Comparison of ENCODE assay signal across 8 mouse cellular contexts in the genomic region with DNA sequence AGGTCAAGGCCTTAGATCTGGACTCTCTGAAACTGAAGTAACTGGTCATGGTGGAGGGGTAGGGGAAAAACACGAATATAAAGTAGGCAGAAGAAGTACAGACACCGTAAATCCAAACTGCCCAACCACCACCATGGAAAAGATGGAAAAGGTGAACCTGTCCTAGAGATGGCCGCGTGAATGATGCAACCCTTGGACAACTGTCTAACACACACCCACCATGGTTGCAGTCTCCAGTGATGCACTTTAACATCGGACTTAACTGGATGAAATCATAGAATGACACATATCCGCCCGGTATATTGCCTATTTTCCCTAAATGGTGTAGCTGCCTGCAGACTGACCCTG. TPM values are rescaled to one million over a fixed set of nuclear protein-coding genes. Genes with fewer than 3 reads are reported as not detected.
DNase-seq lines count a peak whose midpoint lies in the region; ATAC-seq and TF ChIP-seq lines count a peak whose summit lies in the region.

No protein-coding gene starts in this region.

- DNase-seq in heart, postnatal 0 days (ENCODE audit: low spot score) = no peak
- DNase-seq in heart, adult 9 months (ENCODE audit: low spot score in 2 of 2) = no peak
- no peak for DNase-seq in hindbrain, postnatal 0 days (ENCODE audit: low spot score)
- no peak for DNase-seq in adrenal gland, postnatal 4 days (ENCODE audit: low spot score in 2 of 2)
- DNase-seq in gastrocnemius, postnatal 36 days = no peak

- no peak for TF ChIP-seq EP300 in heart, postnatal 0 days (IDR thresholded peaks at IDR 0.05; ENCODE audit: low read depth)

- peak; percentile 1; the same call in 1 of the 2 replicates for ATAC-seq in heart, postnatal 0 days (ENCODE audit: insufficient read depth, low read depth)
- peak; percentile 22; the same call in 1 of the 2 replicates for ATAC-seq in hindbrain, postnatal 0 days
- ATAC-seq in midbrain, embryonic 15.5 days (replicated peaks) = peak; percentile 38
- no peak for ATAC-seq in monocyte, adult 5-6 weeks (replicated peaks; ENCODE audit: insufficient number of reproducible peaks, low FRiP score, low TSS enrichment, poor library complexity, severe bottlenecking)

- peaks cover 17% of the 10 kb centered on the region for H3K36me3 ChIP-seq in heart, postnatal 0 days (replicated peaks; ENCODE audit: control insufficient read depth, insufficient read depth, low read length)
- H3K36me3 ChIP-seq in hindbrain, postnatal 0 days (ENCODE audit: insufficient read depth, low read length) = peaks cover 11% of the 10 kb centered on the region; the same call in 1 of the 2 replicates
- peaks cover 9% of the 10 kb centered on the region; the same call in 1 of the 2 replicates for H3K36me3 ChIP-seq in midbrain, embryonic 15.5 days (replicated peaks)

- TF ChIP-seq CTCF in heart, postnatal 0 days (IDR thresholded peaks at IDR 0.05; ENCODE audit: low read depth) = no peak
- no peak for TF ChIP-seq CTCF in bone marrow, adult 2 months (IDR thresholded peaks at IDR 0.05; ENCODE audit: control insufficient read depth, insufficient read depth, low read length)
- no peak for TF ChIP-seq CTCF in hindbrain, postnatal 0 days (IDR thresholded peaks at IDR 0.05; ENCODE audit: low read depth)

- H3K9ac ChIP-seq in heart, postnatal 0 days (replicated peaks; ENCODE audit: low read depth, low read length) = no peak overlapping the region
- H3K9ac ChIP-seq in hindbrain, postnatal 0 days (replicated peaks; ENCODE audit: low read length) = peak overlapping the region; percentile 75
- H3K9ac ChIP-seq in midbrain, embryonic 15.5 days = peak overlapping the region; percentile 27

- H3K27me3 ChIP-seq in heart, postnatal 0 days (ENCODE audit: control insufficient read depth, insufficient read depth, low read length) = no peaks in the 10 kb centered on the region
- H3K27me3 ChIP-seq in hindbrain, postnatal 0 days (ENCODE audit: insufficient read depth, low read length) = no peaks in the 10 kb centered on the region
- no peaks in the 10 kb centered on the region for H3K27me3 ChIP-seq in midbrain, embryonic 15.5 days (replicated peaks)

- H3K9me3 ChIP-seq in heart, postnatal 0 days (replicated peaks; ENCODE audit: control insufficient read depth, low read length) = no peaks in the 10 kb centered on the region
- H3K9me3 ChIP-seq in hindbrain, postnatal 0 days (ENCODE audit: low read length) = no peaks in the 10 kb centered on the region
- no peaks in the 10 kb centered on the region for H3K9me3 ChIP-seq in midbrain, embryonic 15.5 days

- H3K4me1 ChIP-seq in heart, postnatal 0 days (ENCODE audit: control insufficient read depth, insufficient read depth) = peaks cover 12% of the 10 kb centered on the region
- H3K4me1 ChIP-seq in bone marrow, adult 2 months (ENCODE audit: control insufficient read depth, insufficient read depth, low read length) = peaks cover 5% of the 10 kb centered on the region; the same call in 1 of the 2 replicates
- peaks cover 13% of the 10 kb centered on the region for H3K4me1 ChIP-seq in hindbrain, postnatal 0 days (ENCODE audit: insufficient read depth, low read length)
- peaks cover 26% of the 10 kb centered on the region for H3K4me1 ChIP-seq in midbrain, embryonic 15.5 days

- no peak for TF ChIP-seq POLR2A in bone marrow, adult 2 months (IDR thresholded peaks at IDR 0.05; ENCODE audit: borderline replicate concordance, control insufficient read depth, low read depth, low read length)

- 56% methylated on average over 7 of the region's 7 CpGs for WGBS in heart, postnatal 0 days
- WGBS in bone marrow, adult 2 months = 40% methylated on average over 7 of the region's 7 CpGs
- 47% methylated on average over 7 of the region's 7 CpGs for WGBS in hindbrain, postnatal 0 days
- 55% methylated on average over 7 of the region's 7 CpGs for WGBS in midbrain, embryonic 15.5 days

- intact Hi-C loops in gastrocnemius, postnatal 36 days (cut with DNase I) = loop anchor here (1.0 kb wide), 1 partner anchor 31 kb away; no protein-coding TSS in a partner anchor

- H3K4me3 ChIP-seq in heart, postnatal 0 days (ENCODE audit: low read depth, low read length) = peak overlapping the region; percentile 96; the same call in 1 of the 2 replicates
- H3K4me3 ChIP-seq in bone marrow, adult 2 months (replicated peaks; ENCODE audit: control insufficient read depth, low read depth, low read length) = peak overlapping the region; percentile 100
- H3K4me3 ChIP-seq in hindbrain, postnatal 0 days (ENCODE audit: low read length) = peak overlapping the region; percentile 49
- H3K4me3 ChIP-seq in midbrain, embryonic 15.5 days = peak overlapping the region; percentile 76

- H3K27ac ChIP-seq in heart, postnatal 0 days (ENCODE audit: low read depth) = peak overlapping the region; percentile 77
- H3K27ac ChIP-seq in bone marrow, adult 2 months (ENCODE audit: control insufficient read depth, insufficient read depth, low read depth, low read length, poor library complexity) = peak overlapping the region; percentile 95
- H3K27ac ChIP-seq in hindbrain, postnatal 0 days = peak overlapping the region; percentile 98
- H3K27ac ChIP-seq in midbrain, embryonic 15.5 days = peak overlapping the region; percentile 97

- peak overlapping the region; percentile 76 for H3K4me2 ChIP-seq in heart, postnatal 0 days (ENCODE audit: low read depth, low read length)
- peak overlapping the region; percentile 54 for H3K4me2 ChIP-seq in hindbrain, postnatal 0 days (ENCODE audit: low read depth, low read length)
- peak overlapping the region; percentile 60 for H3K4me2 ChIP-seq in midbrain, embryonic 15.5 days

RNA-seq across cellular contexts. Expression of a gene that starts 0.7 kb away (rescaled TPM):
- 47.3 and 67.2 TPM in 2 replicates for total RNA-seq in heart, postnatal 0 days (2014; rRNA removed; ENCODE audit: low replicate concordance)
- 137 and 149 TPM in 2 replicates for polyA plus RNA-seq in heart, postnatal 0 days (2015; fragmentation: Nextera tagmentation; extraction: Ambion mirVana)
- polyA plus RNA-seq in bone marrow, adult 2 months (2011; ENCODE audit: insufficient read depth, insufficient read length, low replicate concordance, missing spikeins) = 26.9 and 58.1 TPM in 2 replicates
- total RNA-seq in hindbrain, postnatal 0 days (2014; rRNA removed) = 334 and 336 TPM in 2 replicates
- 734 and 782 TPM in 2 replicates for polyA plus RNA-seq in hindbrain, postnatal 0 days (2015; fragmentation: Nextera tagmentation; extraction: Ambion mirVana)
- 845 and 866 TPM in 2 replicates for polyA plus RNA-seq in midbrain, embryonic 15.5 days (2015; fragmentation: Nextera tagmentation; extraction: Ambion mirVana)
- 86.4 to 119 TPM (median 100 TPM) in 3 replicates for total RNA-seq in monocyte, adult 5-6 weeks (2017)
- 100 to 1,000 TPM; 285 to 303 TPM for total RNA-seq in adrenal gland, postnatal 4 days (2021)
- 100 to 1,000 TPM; 297 to 301 TPM for total RNA-seq in gastrocnemius, postnatal 36 days (2021)

RNA-seq across cellular contexts. Expression of a gene that starts 39.2 kb away (rescaled TPM):
- total RNA-seq in heart, postnatal 0 days (2014; rRNA removed; ENCODE audit: low replicate concordance) = 1.3 and 3.6 TPM in 2 replicates
- polyA plus RNA-seq in heart, postnatal 0 days (2015; fragmentation: Nextera tagmentation; extraction: Ambion mirVana) = 0.55 and 0.56 TPM in 2 replicates
- polyA plus RNA-seq in bone marrow, adult 2 months (2011; ENCODE audit: insufficient read depth, insufficient read length, low replicate concordance, missing spikeins) = 1.1 and 4.0 TPM in 2 replicates
- 6.5 and 18.9 TPM in 2 replicates for total RNA-seq in hindbrain, postnatal 0 days (2014; rRNA removed)
- 3.6 and 3.8 TPM in 2 replicates for polyA plus RNA-seq in hindbrain, postnatal 0 days (2015; fragmentation: Nextera tagmentation; extraction: Ambion mirVana)
- 1.4 and 2.2 TPM in 2 replicates for polyA plus RNA-seq in midbrain, embryonic 15.5 days (2015; fragmentation: Nextera tagmentation; extraction: Ambion mirVana)
- 1.5 to 1.9 TPM in 2 of 3 replicates, not detected in the other for total RNA-seq in monocyte, adult 5-6 weeks (2017)
- total RNA-seq in adrenal gland, postnatal 4 days (2021) = 1 to 10 TPM; 6.7 to 8.1 TPM
- 1 to 10 TPM in 1 of 2 experiments, under 1 TPM in 1; 0.57 to 1.1 TPM for total RNA-seq in gastrocnemius, postnatal 36 days (2021)

RNA-seq across cellular contexts. Expression of a gene that starts 44.7 kb away (rescaled TPM):
- total RNA-seq in heart, postnatal 0 days (2014; rRNA removed; ENCODE audit: low replicate concordance) = not detected in 2 replicates
- polyA plus RNA-seq in heart, postnatal 0 days (2015; fragmentation: Nextera tagmentation; extraction: Ambion mirVana) = 0.14 TPM in 1 of 2 replicates, not detected in the other
- polyA plus RNA-seq in bone marrow, adult 2 months (2011; ENCODE audit: insufficient read depth, insufficient read length, low replicate concordance, missing spikeins) = not detected in 2 replicates
- 0.10 TPM in 1 of 2 replicates, not detected in the other for total RNA-seq in hindbrain, postnatal 0 days (2014; rRNA removed)
- polyA plus RNA-seq in hindbrain, postnatal 0 days (2015; fragmentation: Nextera tagmentation; extraction: Ambion mirVana) = 0.18 and 0.39 TPM in 2 replicates
- polyA plus RNA-seq in midbrain, embryonic 15.5 days (2015; fragmentation: Nextera tagmentation; extraction: Ambion mirVana) = 0.17 and 0.21 TPM in 2 replicates
- not detected in 3 replicates for total RNA-seq in monocyte, adult 5-6 weeks (2017)
- under 1 TPM in 1 of 2 experiments, not detected in 1; 0.45 TPM for total RNA-seq in adrenal gland, postnatal 4 days (2021)
- not detected for total RNA-seq in gastrocnemius, postnatal 36 days (2021)

RNA-seq across cellular contexts. Expression of a gene that starts 47.4 kb away (rescaled TPM):
- 1,178 and 1,316 TPM in 2 replicates for total RNA-seq in heart, postnatal 0 days (2014; rRNA removed; ENCODE audit: low replicate concordance)
- 974 and 1,039 TPM in 2 replicates for polyA plus RNA-seq in heart, postnatal 0 days (2015; fragmentation: Nextera tagmentation; extraction: Ambion mirVana)
- 1.5 and 71.0 TPM in 2 replicates for polyA plus RNA-seq in bone marrow, adult 2 months (2011; ENCODE audit: insufficient read depth, insufficient read length, low replicate concordance, missing spikeins)
- 29.4 and 29.6 TPM in 2 replicates for total RNA-seq in hindbrain, postnatal 0 days (2014; rRNA removed)
- polyA plus RNA-seq in hindbrain, postnatal 0 days (2015; fragmentation: Nextera tagmentation; extraction: Ambion mirVana) = 28.0 and 30.0 TPM in 2 replicates
- polyA plus RNA-seq in midbrain, embryonic 15.5 days (2015; fragmentation: Nextera tagmentation; extraction: Ambion mirVana) = 13.4 and 13.9 TPM in 2 replicates
- total RNA-seq in monocyte, adult 5-6 weeks (2017) = 1.9 TPM in 1 of 3 replicates, not detected in the others
- total RNA-seq in adrenal gland, postnatal 4 days (2021) = 10 to 100 TPM; 49.4 to 56.5 TPM
- total RNA-seq in gastrocnemius, postnatal 36 days (2021) = 100 to 1,000 TPM; 269 to 277 TPM

RNA-seq across cellular contexts. Expression of a gene that starts 59.5 kb away (rescaled TPM):
- total RNA-seq in heart, postnatal 0 days (2014; rRNA removed; ENCODE audit: low replicate concordance) = 27.4 and 28.6 TPM in 2 replicates
- 14.6 and 15.7 TPM in 2 replicates for polyA plus RNA-seq in heart, postnatal 0 days (2015; fragmentation: Nextera tagmentation; extraction: Ambion mirVana)
- 6.9 and 9.3 TPM in 2 replicates for polyA plus RNA-seq in bone marrow, adult 2 months (2011; ENCODE audit: insufficient read depth, insufficient read length, low replicate concordance, missing spikeins)
- 23.5 and 28.6 TPM in 2 replicates for total RNA-seq in hindbrain, postnatal 0 days (2014; rRNA removed)
- 17.4 and 17.9 TPM in 2 replicates for polyA plus RNA-seq in hindbrain, postnatal 0 days (2015; fragmentation: Nextera tagmentation; extraction: Ambion mirVana)
- polyA plus RNA-seq in midbrain, embryonic 15.5 days (2015; fragmentation: Nextera tagmentation; extraction: Ambion mirVana) = 26.8 and 27.5 TPM in 2 replicates
- total RNA-seq in monocyte, adult 5-6 weeks (2017) = 5.4 to 11.2 TPM (median 6.8 TPM) in 3 replicates
- 10 to 100 TPM; 18.6 to 19.0 TPM for total RNA-seq in adrenal gland, postnatal 4 days (2021)
- total RNA-seq in gastrocnemius, postnatal 36 days (2021) = 1 to 10 TPM; 6.0 to 6.4 TPM

Comparison
In these comparisons a context has a peak if more than half of its experiments do, and no peak if none do; other contexts are left out.
1. H3K4me3 ChIP-seq: peak in every context shown above with its lines; median percentile 100 in bone marrow, adult 2 months; 96 in heart, postnatal 0 days; 76 in midbrain, embryonic 15.5 days; 49 in hindbrain, postnatal 0 days.